Mouse (Mus musculus): ENCODE results near the gene Lamc2. TPM values are rescaled to one million over a fixed set of nuclear protein-coding genes. Genes with fewer than 3 reads are reported as not detected.
A peak's percentile ranks its signal among the peaks of the same experiment; 100 is the strongest.

Lamc2 gene
- polyA plus RNA-seq, 1 experiment from 2014 or later, result 0.53 TPM

DNA sequence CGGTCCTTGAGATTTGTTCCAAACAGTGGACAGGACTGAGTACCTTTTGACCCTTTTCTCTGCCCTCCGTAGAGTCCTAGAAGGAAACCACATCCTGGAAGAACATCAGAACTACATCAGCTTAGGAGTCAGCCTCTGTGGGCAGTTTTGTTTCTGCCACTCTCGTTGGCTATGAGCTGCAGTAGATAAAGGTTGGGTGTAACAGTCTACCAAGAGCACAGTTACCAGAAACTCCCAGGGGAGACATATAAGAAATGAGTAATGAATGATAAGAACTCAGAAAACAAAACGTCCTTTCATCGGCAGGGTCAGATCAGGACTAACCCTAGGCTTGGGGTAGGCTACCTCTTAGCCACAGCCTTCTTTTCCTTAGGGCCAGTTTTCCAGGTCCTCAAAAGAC, 64.9 kb downstream of the Lamc2 start:
- Histone ChIP-seq H3K4me1 (no peaks in the 10 kb centered on the region), H3K27me3 (replicated peaks) (no peaks in the 10 kb centered on the region), H3K4me3 (no peak overlapping the region), H3K9ac (no peak overlapping the region), H3K4me2 (replicated peaks) (no peak overlapping the region), H3K36me3 (no peaks in the 10 kb centered on the region), H3K27ac (no peak overlapping the region), H3K9me3 (no peaks in the 10 kb centered on the region)
- WGBS, result 87% methylated on average over 5 of the region's 5 CpGs
- no peak for ATAC-seq (ENCODE audit: low FRiP score, low read depth)

- no peak overlapping the region for H3K4me2 ChIP-seq (replicated peaks)
- H3K9me3 ChIP-seq, result no peaks in the 10 kb centered on the region
- no peaks in the 10 kb centered on the region for H3K36me3 ChIP-seq
- H3K27ac ChIP-seq, result no peak overlapping the region
- no peak overlapping the region for H3K4me3 ChIP-seq
- no peaks in the 10 kb centered on the region for H3K27me3 ChIP-seq (replicated peaks)
- no peak overlapping the region for H3K9ac ChIP-seq
- ATAC-seq (ENCODE audit: low FRiP score, low read depth), result no peak
- no peaks in the 10 kb centered on the region for H3K4me1 ChIP-seq
- WGBS, result 82% methylated on average over 6 of the region's 6 CpGs
Observed at GRCm38 (mm10) chr1:153120544-153120943, 65.7 kb downstream of the Lamc2 start.

- Histone ChIP-seq H3K36me3 (peaks cover 11% of the 10 kb centered on the region; the same call in 1 of the 2 replicates), H3K4me2 (replicated peaks) (no peak overlapping the region), H3K27ac (no peak overlapping the region), H3K27me3 (replicated peaks) (no peaks in the 10 kb centered on the region), H3K4me1 (no peaks in the 10 kb centered on the region), H3K4me3 (no peak overlapping the region), H3K9me3 (no peaks in the 10 kb centered on the region), H3K9ac (no peak overlapping the region)
- no peak for ATAC-seq (ENCODE audit: low FRiP score, low read depth)
- 88% methylated on average over 8 of the region's 8 CpGs for WGBS
Observed at GRCm38 (mm10) chr1:153115315-153115714, 70.9 kb downstream of the Lamc2 start.

GRCm38 (mm10) chr1:153111596-153111995, 74.7 kb downstream of the Lamc2 start:
- Histone ChIP-seq H3K4me1 (peaks cover 4% of the 10 kb centered on the region; the same call in 1 of the 2 replicates), H3K4me2 (replicated peaks) (no peak overlapping the region), H3K27me3 (replicated peaks) (no peaks in the 10 kb centered on the region), H3K4me3 (no peak overlapping the region), H3K9ac (no peak overlapping the region), H3K9me3 (no peaks in the 10 kb centered on the region), H3K27ac (no peak overlapping the region), H3K36me3 (peaks cover 11% of the 10 kb centered on the region; the same call in 1 of the 2 replicates)
- ATAC-seq (ENCODE audit: low FRiP score, low read depth), result no peak
- WGBS, result 76% methylated on average over 4 of the region's 4 CpGs

DNA sequence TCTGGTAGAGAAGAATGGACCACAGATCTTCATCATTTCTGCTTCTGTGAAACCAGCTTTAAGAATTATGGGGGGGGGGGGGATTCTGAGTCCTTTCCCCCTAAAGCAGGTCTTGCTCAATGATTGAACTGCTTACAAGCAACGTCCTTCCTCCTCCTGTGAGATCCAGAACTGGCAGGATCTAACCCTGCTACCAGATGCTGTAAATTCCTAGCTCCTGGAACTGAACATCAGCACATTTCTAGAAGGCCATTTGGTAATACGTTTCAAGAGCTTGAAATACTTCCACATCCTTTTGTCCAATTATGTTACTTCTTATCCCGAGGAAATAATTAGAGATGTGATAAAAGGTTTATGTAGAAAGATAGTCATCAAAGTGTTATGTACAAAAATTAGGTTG, 76.4 kb downstream of the Lamc2 start:
- H3K27me3 ChIP-seq (replicated peaks), result no peaks in the 10 kb centered on the region
- peaks cover 4% of the 10 kb centered on the region; the same call in 1 of the 2 replicates for H3K4me1 ChIP-seq
- no peaks in the 10 kb centered on the region for H3K9me3 ChIP-seq
- no peak overlapping the region for H3K4me2 ChIP-seq (replicated peaks)
- no peak overlapping the region for H3K4me3 ChIP-seq
- no peak for ATAC-seq (ENCODE audit: low FRiP score, low read depth)
- no peak overlapping the region for H3K9ac ChIP-seq
- WGBS, result 81% methylated on average over 3 of the region's 3 CpGs
- peaks cover 11% of the 10 kb centered on the region; the same call in 1 of the 2 replicates for H3K36me3 ChIP-seq
- H3K27ac ChIP-seq, result no peak overlapping the region

- Histone ChIP-seq H3K4me3 (no peak overlapping the region), H3K4me2 (replicated peaks) (no peak overlapping the region), H3K36me3 (peaks cover 14% of the 10 kb centered on the region; the same call in 1 of the 2 replicates), H3K9ac (no peak overlapping the region), H3K27ac (no peak overlapping the region), H3K4me1 (peaks cover 4% of the 10 kb centered on the region; the same call in 1 of the 2 replicates), H3K27me3 (replicated peaks) (no peaks in the 10 kb centered on the region), H3K9me3 (no peaks in the 10 kb centered on the region)
- WGBS, result 84% methylated on average over 5 of the region's 5 CpGs
- ATAC-seq (ENCODE audit: low FRiP score, low read depth), result no peak
Observed at GRCm38 (mm10) chr1:153109346-153109745, 76.9 kb downstream of the Lamc2 start.

- Histone ChIP-seq H3K4me1 (peaks cover 4% of the 10 kb centered on the region; the same call in 1 of the 2 replicates), H3K27ac (no peak overlapping the region), H3K27me3 (replicated peaks) (no peaks in the 10 kb centered on the region), H3K9me3 (no peaks in the 10 kb centered on the region), H3K9ac (no peak overlapping the region), H3K4me2 (replicated peaks) (no peak overlapping the region), H3K36me3 (peaks cover 11% of the 10 kb centered on the region; the same call in 1 of the 2 replicates), H3K4me3 (no peak overlapping the region)
- peak; percentile 78 for ATAC-seq (ENCODE audit: low FRiP score, low read depth)
- 47% methylated on average over 7 of the region's 7 CpGs for WGBS
Observed at GRCm38 (mm10) chr1:153107866-153108265, 78.4 kb downstream of the Lamc2 start.

- no peak for ATAC-seq (ENCODE audit: low FRiP score, low read depth)
- 76% methylated on average over 12 of the region's 12 CpGs for WGBS
- Histone ChIP-seq H3K27me3 (replicated peaks) (no peaks in the 10 kb centered on the region), H3K9me3 (no peaks in the 10 kb centered on the region), H3K9ac (no peak overlapping the region), H3K4me3 (no peak overlapping the region), H3K4me2 (replicated peaks) (no peak overlapping the region), H3K36me3 (peaks cover 3% of the 10 kb centered on the region; the same call in 1 of the 2 replicates), H3K27ac (no peak overlapping the region), H3K4me1 (peaks cover 4% of the 10 kb centered on the region; the same call in 1 of the 2 replicates)
Observed at GRCm38 (mm10) chr1:153104804-153105203, 81.4 kb downstream of the Lamc2 start.

- ATAC-seq (ENCODE audit: low FRiP score, low read depth), result no peak
- no peaks in the 10 kb centered on the region for H3K9me3 ChIP-seq
- H3K4me1 ChIP-seq, result peaks cover 4% of the 10 kb centered on the region; the same call in 1 of the 2 replicates
- no peaks in the 10 kb centered on the region for H3K27me3 ChIP-seq (replicated peaks)
- H3K9ac ChIP-seq, result no peak overlapping the region
- no peak overlapping the region for H3K4me3 ChIP-seq
- WGBS, result 96% methylated on average over 8 of the region's 8 CpGs
- no peak overlapping the region for H3K4me2 ChIP-seq (replicated peaks)
- no peak overlapping the region for H3K27ac ChIP-seq
- peaks cover 3% of the 10 kb centered on the region; the same call in 1 of the 2 replicates for H3K36me3 ChIP-seq
Observed at GRCm38 (mm10) chr1:153103186-153103554, 83.1 kb downstream of the Lamc2 start.

DNA sequence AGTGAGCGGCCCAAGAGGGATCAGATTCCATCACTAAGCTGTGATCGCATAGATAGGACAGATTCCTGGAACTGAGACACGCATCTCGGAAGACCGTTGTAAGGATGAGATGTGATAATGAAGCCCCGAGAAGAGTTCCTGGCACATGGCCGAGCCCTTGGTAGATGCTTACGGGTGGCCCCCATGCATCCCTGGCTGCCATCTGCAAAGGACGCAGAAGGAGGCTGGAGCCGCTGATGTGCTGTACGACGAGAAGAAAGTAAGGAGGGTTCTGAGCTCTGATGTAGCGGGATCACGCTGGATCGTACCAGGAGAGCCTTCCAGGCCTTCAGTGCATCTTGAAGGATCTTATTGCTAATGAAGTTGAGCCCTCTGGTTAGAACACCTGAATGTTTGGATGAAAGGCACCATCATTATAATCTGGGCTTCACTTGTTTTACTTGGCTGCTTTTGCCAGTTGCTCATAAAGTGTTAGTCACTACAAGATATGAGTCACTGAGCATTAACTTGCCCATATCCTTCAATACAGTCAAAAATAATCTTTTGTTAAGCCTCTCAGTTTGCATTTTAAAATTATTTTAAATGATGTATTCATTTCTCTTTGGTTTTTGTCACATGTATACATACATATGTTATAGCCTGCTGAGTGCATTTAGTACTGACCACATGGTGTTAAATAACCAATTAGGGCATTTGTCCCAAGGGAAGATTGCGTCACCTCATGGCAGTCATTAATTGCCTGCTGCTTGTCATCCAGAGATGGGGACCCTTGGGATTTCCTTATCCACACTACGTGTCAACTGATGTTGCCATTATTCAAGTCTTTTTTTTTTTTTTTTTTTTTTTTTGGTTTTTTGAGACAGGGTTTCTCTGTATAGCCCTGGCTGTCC, 83.7 kb downstream of the Lamc2 start:
- H3K9me3 ChIP-seq, result no peaks in the 10 kb centered on the region
- no peak overlapping the region for H3K4me2 ChIP-seq (replicated peaks)
- no peak overlapping the region for H3K9ac ChIP-seq
- 91% methylated on average over 17 of the region's 17 CpGs for WGBS
- ATAC-seq (ENCODE audit: low FRiP score, low read depth), result no peak
- H3K4me1 ChIP-seq, result no peaks in the 10 kb centered on the region
- peaks cover 3% of the 10 kb centered on the region; the same call in 1 of the 2 replicates for H3K36me3 ChIP-seq
- no peak overlapping the region for H3K27ac ChIP-seq
- H3K27me3 ChIP-seq (replicated peaks), result no peaks in the 10 kb centered on the region
- no peak overlapping the region for H3K4me3 ChIP-seq

DNA sequence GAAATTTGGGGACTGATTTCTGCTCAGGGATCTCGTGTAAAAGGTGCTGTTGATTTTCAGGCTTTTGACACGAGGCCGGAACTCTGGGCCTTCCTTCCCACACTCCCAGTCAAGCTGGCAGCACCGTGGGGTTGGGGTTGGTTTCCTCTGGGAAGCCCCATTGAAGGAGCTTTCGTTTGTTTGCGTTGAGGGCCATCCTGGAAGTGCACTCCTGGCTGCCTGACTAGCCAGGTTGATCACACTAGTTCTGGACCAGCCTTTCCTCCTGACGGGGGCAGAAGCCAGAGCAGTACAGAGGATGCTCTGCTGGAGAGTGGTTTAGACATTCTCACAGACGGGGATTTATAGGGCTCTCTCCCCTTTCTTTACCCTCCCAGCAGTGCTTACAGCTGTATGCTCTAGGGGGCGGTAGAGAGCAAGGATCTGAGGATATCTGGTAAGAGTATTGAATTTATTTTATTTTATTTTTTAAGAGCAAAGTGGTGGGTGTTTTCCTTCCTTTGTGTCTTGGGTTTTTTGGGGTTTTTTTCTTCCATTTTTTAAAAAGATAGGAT, 84.8 kb downstream of the Lamc2 start:
- no peak overlapping the region for H3K27ac ChIP-seq
- H3K4me3 ChIP-seq, result no peak overlapping the region

DNA sequence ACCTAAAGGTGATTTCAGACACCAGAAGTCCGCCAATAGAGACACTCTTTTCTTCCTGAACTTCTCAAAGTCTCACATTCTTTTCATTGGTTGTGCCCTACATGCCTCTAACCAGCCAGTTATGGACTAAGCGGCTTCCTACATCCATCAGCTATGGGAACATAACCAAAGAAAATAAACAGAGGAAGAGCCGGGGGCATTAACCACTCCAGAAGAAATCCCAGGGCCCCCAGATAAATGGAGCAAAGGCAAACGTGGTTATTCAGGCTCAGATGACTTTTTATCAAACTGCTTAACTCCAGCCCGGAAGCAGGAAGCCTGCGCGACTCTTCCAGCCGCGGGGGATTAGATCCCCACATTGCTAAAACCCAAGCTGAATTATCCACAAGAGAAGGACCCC, 85.3 kb downstream of the Lamc2 start:
- Histone ChIP-seq H3K4me1 (peaks cover 4% of the 10 kb centered on the region; the same call in 1 of the 2 replicates), H3K9me3 (no peaks in the 10 kb centered on the region), H3K27ac (no peak overlapping the region), H3K9ac (no peak overlapping the region), H3K27me3 (replicated peaks) (no peaks in the 10 kb centered on the region), H3K36me3 (peaks cover 10% of the 10 kb centered on the region; the same call in 1 of the 2 replicates), H3K4me3 (no peak overlapping the region), H3K4me2 (replicated peaks) (no peak overlapping the region)
- WGBS, result 61% methylated on average over 9 of the region's 9 CpGs
- no peak for ATAC-seq (ENCODE audit: low FRiP score, low read depth)

More for the DNA sequence above, 84.8 kb downstream of the Lamc2 start:
- peaks cover 2% of the 10 kb centered on the region; the same call in 1 of the 2 replicates for H3K4me1 ChIP-seq
- no peak overlapping the region for H3K4me2 ChIP-seq (replicated peaks)
- no peaks in the 10 kb centered on the region for H3K27me3 ChIP-seq (replicated peaks)
- peaks cover 10% of the 10 kb centered on the region; the same call in 1 of the 2 replicates for H3K36me3 ChIP-seq
- H3K9me3 ChIP-seq, result no peaks in the 10 kb centered on the region
- H3K9ac ChIP-seq, result no peak overlapping the region
- 48% methylated on average over 9 of the region's 9 CpGs for WGBS
- no peak for ATAC-seq (ENCODE audit: low FRiP score, low read depth)
